Mouse (Mus musculus) adrenal gland, postnatal 36 days (tissue): ENCODE measurements around the gene Chic2. TPM values are rescaled to one million over a fixed set of nuclear protein-coding genes. Genes with fewer than 3 reads are reported as not detected.
A peak's percentile ranks its signal among the peaks of the same experiment; 100 is the strongest.

Experiments
- DNase-seq, 2 experiments: peaks; one replicate each; pipeline ENCODE4 v3.0.0; 2021; ENCODE audit warnings: mixed read lengths in 1 of 2
- total RNA-seq, 2 experiments: library from RNA; stranded (reverse); gene quantifications; 2 replicates each; pipeline ENCODE4 v1.2.3; 2021

Gene Chic2
- total RNA-seq, 2 experiments from 2014 or later, result 29.3 to 35.6 TPM

GRCm38 (mm10) chr5:75067125-75067756 lies 22.7 kb upstream of the Chic2 start:
- DNase-seq, result peak; percentile 65 to 71

- no peak for DNase-seq
Observed at GRCm38 (mm10) chr5:75066715-75067114, 22.1 kb upstream of the Chic2 start.

GRCm38 (mm10) chr5:75063177-75063576 lies 18.6 kb upstream of the Chic2 start:
- peak; percentile 45 to 69 for DNase-seq

GRCm38 (mm10) chr5:75051109-75051508 lies 6.5 kb upstream of the Chic2 start:
- no peak for DNase-seq

- peak; percentile 58 to 67 for DNase-seq
Observed at GRCm38 (mm10) chr5:75046681-75047321, 2.2 kb upstream of the Chic2 start.

GRCm38 (mm10) chr5:75045371-75045770 lies 797 bp upstream of the Chic2 start:
- DNase-seq, result peak in 1 of 2 experiments; percentile 13

GRCm38 (mm10) chr5:75043621-75044301 lies 813 bp downstream of the Chic2 start:
- DNase-seq, result no peak

- DNase-seq, result no peak
Observed at GRCm38 (mm10) chr5:75043011-75043445, 1.5 kb downstream of the Chic2 start.

GRCm38 (mm10) chr5:75039307-75039706 lies 5.3 kb downstream of the Chic2 start:
- DNase-seq, result no peak

GRCm38 (mm10) chr5:75035475-75035874 lies 9.1 kb downstream of the Chic2 start:
- no peak for DNase-seq

- no peak for DNase-seq
Observed at GRCm38 (mm10) chr5:75014768-75015167, 29.8 kb downstream of the Chic2 start.

- DNase-seq, result no peak
Observed at GRCm38 (mm10) chr5:75012771-75013421, 31.7 kb downstream of the Chic2 start.

GRCm38 (mm10) chr5:75011985-75012738 lies 32.4 kb downstream of the Chic2 start:
- DNase-seq, result no peak

- DNase-seq, result no peak
Observed at GRCm38 (mm10) chr5:75004755-75005154, 39.8 kb downstream of the Chic2 start.

- peak in 1 of 2 experiments; percentile 12 for DNase-seq
Observed at GRCm38 (mm10) chr5:75002109-75002508, 42.5 kb downstream of the Chic2 start.

GRCm38 (mm10) chr5:74998716-74999512 lies 45.7 kb downstream of the Chic2 start:
- no peak for DNase-seq

GRCm38 (mm10) chr5:74994947-74995346 lies 49.6 kb downstream of the Chic2 start:
- no peak for DNase-seq

GRCm38 (mm10) chr5:74984101-74984500 lies 60.5 kb downstream of the Chic2 start:
- no peak for DNase-seq

GRCm38 (mm10) chr5:74980574-74980973 lies 64.0 kb downstream of the Chic2 start:
- DNase-seq, result no peak

- no peak for DNase-seq
Observed at GRCm38 (mm10) chr5:74980154-74980553, 64.4 kb downstream of the Chic2 start.

- no peak for DNase-seq
Observed at GRCm38 (mm10) chr5:74979586-74979985, 65.0 kb downstream of the Chic2 start.
